Mouse (Mus musculus) ES-E14 (cell line): ENCODE results near the gene Cfap73. TPM values are rescaled to one million over a fixed set of nuclear protein-coding genes. Genes with fewer than 3 reads are reported as not detected.

Experiments
- DNase-seq: peaks from one replicate; pipeline ENCODE4 v3.0.0-alpha.2; 2013; ENCODE audit warnings: low read depth, low spot score
- H3K27ac ChIP-seq: 2 replicates; pipeline ENCODE4 v1.5.1; 2012; ENCODE audit warnings: low read depth, mild to moderate bottlenecking, low read length, moderate library complexity, mixed read lengths; ENCODE audit not compliant: poor library complexity, insufficient read depth, severe bottlenecking
- H3K36me3 ChIP-seq: 2 replicates; pipeline ENCODE4 v1.6.1; 2012; ENCODE audit warnings: mild to moderate bottlenecking, low read length, moderate library complexity, mixed read lengths; ENCODE audit not compliant: control insufficient read depth, poor library complexity, insufficient read depth, severe bottlenecking
- H3K4me1 ChIP-seq, 2 experiments: fragments of 150-350 bp in 1 of 2; sonication (generic) in 1 of 2; 2 replicates each; pipeline ENCODE4 v1.6.1; 2012; ENCODE audit warnings: low read length in 2 of 2, mild to moderate bottlenecking in 1 of 2, mixed read lengths in 1 of 2; ENCODE audit not compliant: control insufficient read depth in 2 of 2, insufficient read depth in 2 of 2, poor library complexity in 1 of 2
- H3K4me3 ChIP-seq, 2 experiments: fragments of 150-350 bp in 1 of 2; sonication (generic) in 1 of 2; 2 replicates each; pipeline ENCODE4 v1.5.1; 2012; ENCODE audit warnings: low read length in 2 of 2, low read depth in 1 of 2, mild to moderate bottlenecking in 1 of 2, mixed read lengths in 1 of 2; ENCODE audit not compliant: insufficient read depth in 1 of 2, poor library complexity in 1 of 2, severe bottlenecking in 1 of 2
- H3K9ac ChIP-seq: 2 replicates; pipeline ENCODE4 v1.6.1; 2012; ENCODE audit warnings: low read depth, mild to moderate bottlenecking, low read length, mixed read lengths; ENCODE audit not compliant: poor library complexity, insufficient read depth, severe bottlenecking
- H3K9me3 ChIP-seq: fragments of 150-350 bp; sonication (generic); 2 replicates; pipeline ENCODE4 v1.6.1; 2012; ENCODE audit warnings: low read depth, mild to moderate bottlenecking, low read length; ENCODE audit not compliant: control insufficient read depth, insufficient read depth
- CHD2 ChIP-seq: IDR thresholded peaks from 2 replicates; pipeline ENCODE4 v1.6.1; 2014; ENCODE audit warnings: mild to moderate bottlenecking, low read depth, low read length, inconsistent platforms
- HCFC1 ChIP-seq: IDR thresholded peaks from 2 replicates; pipeline ENCODE4 v1.6.1; 2012; ENCODE audit warnings: low read length, inconsistent platforms, borderline replicate concordance; ENCODE audit not compliant: insufficient read depth
- MAFK ChIP-seq: IDR thresholded peaks from 2 replicates; pipeline ENCODE4 v1.6.1; 2014; ENCODE audit warnings: mild to moderate bottlenecking, low read depth, low read length, inconsistent platforms; ENCODE audit not compliant: insufficient read depth
- ZC3H11A ChIP-seq: IDR thresholded peaks from 2 replicates; pipeline ENCODE4 v1.6.1; 2012; ENCODE audit warnings: low read depth, mild to moderate bottlenecking, inconsistent platforms, low read length, borderline replicate concordance
- ZNF384 ChIP-seq: IDR thresholded peaks from 2 replicates; pipeline ENCODE4 v1.6.1; 2012; ENCODE audit warnings: low read depth, low read length, inconsistent platforms
- in situ Hi-C, 2 experiments: fragments of 600-800 bp; cut with MboI; formaldehyde crosslinking; loops; one replicate each; pipeline ENCODE4 v1.15.1; 2025; ENCODE audit warnings: low sequenced_read_pairs in 2 of 2, inconsistent platforms in 1 of 2; ENCODE audit not compliant: unreplicated experiment in 2 of 2
- total RNA-seq: library from RNA; depleted of rRNA; stranded (reverse); fragments of 300-350 nt; gene quantifications from 2 replicates; pipeline ENCODE4 v1.2.3, GENCODE M21; 2012

The Cfap73 gene
- total RNA-seq, 1 experiment: not detected

GRCm38 (mm10) chr5:120670132-120670531, 36.1 kb upstream of the Cfap73 start:
- no peak for TF ChIP-seq MAFK
- no peak for TF ChIP-seq HCFC1
- no peak for TF ChIP-seq ZC3H11A
- TF ChIP-seq CHD2: no peak
- no peak for TF ChIP-seq ZNF384

GRCm38 (mm10) chr5:120668761-120669160, 34.7 kb upstream of the Cfap73 start:
- no peak overlapping the region for H3K9ac ChIP-seq
- no peak for TF ChIP-seq HCFC1
- no peak for TF ChIP-seq ZC3H11A
- no peak for TF ChIP-seq CHD2
- TF ChIP-seq MAFK: no peak
- TF ChIP-seq ZNF384: no peak
- in situ Hi-C loops: no loop called here

More at GRCm38 (mm10) chr5:120670132-120670531, 36.1 kb upstream of the Cfap73 start:
- no peaks in the 10 kb centered on the region for H3K9me3 ChIP-seq
- H3K4me3 ChIP-seq: no peak overlapping the region
- H3K4me1 ChIP-seq: peaks cover 2 to 12% of the 10 kb centered on the region in 2 experiments; a peak in 2 of 4 replicates
- in situ Hi-C loops: no loop called here
- DNase-seq: no peak
- no peak overlapping the region for H3K9ac ChIP-seq
- H3K27ac ChIP-seq: no peak overlapping the region
- H3K36me3 ChIP-seq: no peaks in the 10 kb centered on the region

GRCm38 (mm10) chr5:120664888-120665287, 30.9 kb upstream of the Cfap73 start:
- Histone ChIP-seq H3K9me3 (no peaks in the 10 kb centered on the region), H3K36me3 (no peaks in the 10 kb centered on the region), H3K27ac (no peak overlapping the region), H3K4me1 (peaks cover 0 to 9% of the 10 kb centered on the region in 2 experiments; a peak in 1 of 4 replicates), H3K4me3 (no peak overlapping the region), H3K9ac (no peak overlapping the region)
- TF ChIP-seq ZC3H11A (no peak), ZNF384 (no peak), MAFK (no peak), HCFC1 (no peak)
- DNase-seq: no peak
- in situ Hi-C loops: no loop called here

More at GRCm38 (mm10) chr5:120668761-120669160, 34.7 kb upstream of the Cfap73 start:
- H3K36me3 ChIP-seq: no peaks in the 10 kb centered on the region
- H3K4me1 ChIP-seq: peaks cover 0 to 5% of the 10 kb centered on the region in 2 experiments; a peak in 1 of 4 replicates
- no peak overlapping the region for H3K27ac ChIP-seq
- H3K4me3 ChIP-seq: no peak overlapping the region
- no peaks in the 10 kb centered on the region for H3K9me3 ChIP-seq
- no peak for DNase-seq

GRCm38 (mm10) chr5:120660816-120661215, 26.8 kb upstream of the Cfap73 start:
- no peaks in the 10 kb centered on the region for H3K36me3 ChIP-seq
- DNase-seq: no peak
- no peak overlapping the region for H3K27ac ChIP-seq
- H3K4me3 ChIP-seq: no peak overlapping the region
- TF ChIP-seq HCFC1 (no peak), ZC3H11A (no peak), CHD2 (no peak), MAFK (no peak), ZNF384 (no peak)
- H3K4me1 ChIP-seq: peaks cover 0 to 4% of the 10 kb centered on the region in 2 experiments; a peak in 1 of 4 replicates
- H3K9ac ChIP-seq: no peak overlapping the region
- H3K9me3 ChIP-seq: no peaks in the 10 kb centered on the region
- in situ Hi-C loops: no loop called here

GRCm38 (mm10) chr5:120656281-120656751, 22.3 kb upstream of the Cfap73 start:
- TF ChIP-seq HCFC1 (no peak), MAFK (no peak), CHD2 (no peak), ZC3H11A (no peak), ZNF384 (no peak)
- H3K27ac ChIP-seq: no peak overlapping the region
- H3K36me3 ChIP-seq: no peaks in the 10 kb centered on the region
- H3K9me3 ChIP-seq: no peaks in the 10 kb centered on the region
- DNase-seq: no peak
- in situ Hi-C loops: no loop called here
- H3K4me1 ChIP-seq: peaks cover 0 to 12% of the 10 kb centered on the region in 2 experiments; a peak in 2 of 4 replicates
- no peak overlapping the region for H3K9ac ChIP-seq
- H3K4me3 ChIP-seq: no peak overlapping the region
